Mouse (Mus musculus) spleen, postnatal 10 days (tissue): ENCODE results near the gene Tnfrsf8.

Experiments used
- DNase-seq, 2 experiments: peaks; one replicate each; pipeline ENCODE4 v3.0.0; 2021 to 2022; ENCODE audit warnings: low spot score in 2 of 2

Gene Tnfrsf8

GRCm38 (mm10) chr4:145267631-145268110 lies 47.3 kb downstream of the Tnfrsf8 start:
- no peak for DNase-seq

DNA sequence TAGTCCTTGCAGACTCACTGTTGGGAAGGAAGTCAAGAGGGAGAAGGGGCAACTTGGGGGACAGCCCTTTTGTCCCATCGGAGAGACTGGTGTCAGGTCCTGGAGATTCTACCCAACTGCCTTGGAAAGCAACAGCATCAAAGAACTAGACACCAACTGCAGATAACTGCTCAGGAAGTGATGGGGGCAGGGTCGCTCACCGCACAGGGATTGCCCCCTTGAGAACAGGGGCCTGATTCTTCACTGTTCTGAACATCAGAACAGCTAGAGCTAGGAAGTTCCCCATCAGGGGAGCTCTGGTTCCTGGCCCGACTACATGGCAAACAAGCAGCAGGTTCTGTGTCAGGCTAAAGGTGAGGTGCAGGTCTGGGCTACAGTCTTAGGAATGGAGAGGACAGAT lies 48.5 kb downstream of the Tnfrsf8 start:
- no peak for DNase-seq

GRCm38 (mm10) chr4:145264761-145265160 lies 50.2 kb downstream of the Tnfrsf8 start:
- DNase-seq = no peak

DNA sequence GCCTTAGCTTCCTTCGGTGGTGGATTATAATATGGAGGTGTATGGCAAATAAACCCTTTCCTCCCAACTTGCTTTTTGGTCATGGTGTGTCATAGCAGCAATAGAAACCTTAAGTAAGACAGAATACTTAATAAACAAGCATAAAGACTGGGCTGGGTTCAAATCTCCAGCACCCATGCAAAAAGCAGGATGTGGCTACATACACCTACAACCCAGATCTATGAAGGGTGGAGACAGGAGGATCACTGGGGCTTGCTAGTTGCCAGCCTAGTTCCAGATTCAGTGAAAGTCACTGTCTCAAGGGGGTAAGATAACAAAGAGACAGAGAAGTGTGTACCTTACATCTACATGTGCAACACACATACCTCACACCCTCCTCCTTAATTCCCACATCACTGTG lies 51.4 kb downstream of the Tnfrsf8 start:
- no peak for DNase-seq

DNA sequence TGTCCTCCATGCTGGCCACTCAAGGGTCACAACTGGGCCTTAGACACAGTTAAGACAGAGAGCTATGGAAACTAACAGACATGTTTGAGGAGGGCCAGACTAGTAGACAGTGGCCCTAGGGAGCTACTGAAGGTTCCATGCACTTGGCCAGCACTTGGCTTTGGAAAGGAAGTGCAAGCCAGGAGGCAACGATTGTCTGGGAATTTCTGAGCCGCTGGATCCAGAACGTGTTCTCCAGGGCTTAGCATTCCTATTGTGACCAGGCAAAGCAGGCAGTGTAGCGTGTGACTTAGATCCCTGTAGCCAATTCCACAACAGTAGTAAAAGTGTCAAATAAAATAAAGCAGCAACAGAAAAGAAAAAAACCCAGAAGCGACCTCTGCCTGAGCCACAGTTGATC lies 54.2 kb downstream of the Tnfrsf8 start:
- DNase-seq = no peak

GRCm38 (mm10) chr4:145257751-145258434 lies 57.1 kb downstream of the Tnfrsf8 start:
- DNase-seq = no peak

DNA sequence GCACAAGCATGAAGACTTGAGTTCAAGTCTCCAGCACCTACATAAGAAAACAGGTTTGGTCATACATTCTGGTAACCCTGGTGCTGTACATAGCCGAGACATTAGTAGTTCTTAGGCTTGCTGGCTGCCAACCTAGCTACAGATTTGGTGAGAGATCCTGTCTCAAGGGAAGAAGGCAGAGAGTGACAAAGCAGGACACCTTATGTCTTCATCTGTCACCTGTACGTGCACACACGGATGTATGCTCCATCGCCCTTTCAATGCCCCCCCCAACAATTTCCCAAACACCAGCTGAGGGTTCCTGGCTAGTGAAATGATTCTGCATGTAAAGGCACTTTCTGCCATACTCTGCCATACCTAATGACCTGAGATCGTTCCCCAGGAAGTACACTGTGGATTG lies 58.8 kb downstream of the Tnfrsf8 start:
- no peak for DNase-seq

DNA sequence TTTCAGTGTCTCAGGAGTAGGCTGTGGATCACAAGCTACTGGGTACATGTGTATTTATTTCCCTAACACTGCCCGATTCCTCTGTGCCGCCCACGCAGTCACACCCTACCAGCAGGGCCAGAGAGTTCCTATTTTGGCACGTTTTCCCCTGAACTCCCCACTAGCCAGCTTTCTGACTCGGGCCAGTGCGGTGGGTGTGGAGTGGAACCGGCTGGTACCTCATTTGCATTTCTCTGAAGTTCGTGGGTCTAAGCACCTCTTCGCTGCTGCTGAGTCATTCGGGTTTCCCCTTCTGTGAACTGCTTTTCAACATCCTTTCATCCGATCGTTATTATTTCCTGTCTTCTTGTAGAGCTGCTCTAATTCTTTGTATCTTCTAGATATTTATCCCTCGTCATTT lies 60.5 kb downstream of the Tnfrsf8 start:
- DNase-seq = peak in 1 of 2 experiments; percentile 53

DNA sequence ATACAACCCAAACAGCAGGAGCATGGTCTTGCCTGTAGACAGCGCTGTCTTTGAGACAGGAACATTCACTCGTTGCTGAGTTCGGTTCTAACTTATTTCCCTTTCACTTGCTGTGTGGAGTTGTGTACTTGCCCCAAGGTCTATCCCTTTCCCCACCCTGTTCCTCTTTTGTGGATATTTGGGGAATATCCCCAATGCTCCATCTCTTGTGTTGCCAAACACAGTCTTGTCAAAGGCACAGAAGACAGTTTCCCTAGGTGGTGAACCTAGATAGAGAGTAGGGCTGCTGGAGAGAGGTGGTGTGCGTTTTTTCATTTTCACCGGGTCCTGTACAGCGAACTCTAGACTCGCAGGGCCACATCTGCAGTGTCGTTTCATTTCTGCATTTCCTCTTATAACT lies 62.4 kb downstream of the Tnfrsf8 start:
- no peak for DNase-seq

DNA sequence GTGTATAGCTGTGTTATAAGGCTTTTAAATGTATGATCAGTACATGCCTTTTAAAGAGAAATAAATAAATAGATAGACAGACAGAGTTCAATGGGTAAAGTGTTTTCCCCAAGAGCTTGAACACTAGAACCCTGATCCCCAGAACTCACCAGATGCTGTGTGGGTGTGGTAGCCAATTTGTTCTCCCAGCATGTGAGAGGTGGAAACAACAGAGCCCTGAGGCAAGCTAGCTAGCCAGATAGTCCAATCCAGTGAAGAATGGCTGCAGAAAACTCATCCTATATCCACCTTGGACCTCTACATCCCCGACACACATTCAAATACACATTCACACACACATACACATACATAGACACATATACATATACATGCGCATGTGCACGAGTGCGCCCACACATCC lies 63.4 kb downstream of the Tnfrsf8 start:
- DNase-seq = no peak

- no peak for DNase-seq
Measured at GRCm38 (mm10) chr4:145250002-145250401, 65.0 kb downstream of the Tnfrsf8 start.

GRCm38 (mm10) chr4:145247556-145247955 lies 67.4 kb downstream of the Tnfrsf8 start:
- DNase-seq = no peak

DNA sequence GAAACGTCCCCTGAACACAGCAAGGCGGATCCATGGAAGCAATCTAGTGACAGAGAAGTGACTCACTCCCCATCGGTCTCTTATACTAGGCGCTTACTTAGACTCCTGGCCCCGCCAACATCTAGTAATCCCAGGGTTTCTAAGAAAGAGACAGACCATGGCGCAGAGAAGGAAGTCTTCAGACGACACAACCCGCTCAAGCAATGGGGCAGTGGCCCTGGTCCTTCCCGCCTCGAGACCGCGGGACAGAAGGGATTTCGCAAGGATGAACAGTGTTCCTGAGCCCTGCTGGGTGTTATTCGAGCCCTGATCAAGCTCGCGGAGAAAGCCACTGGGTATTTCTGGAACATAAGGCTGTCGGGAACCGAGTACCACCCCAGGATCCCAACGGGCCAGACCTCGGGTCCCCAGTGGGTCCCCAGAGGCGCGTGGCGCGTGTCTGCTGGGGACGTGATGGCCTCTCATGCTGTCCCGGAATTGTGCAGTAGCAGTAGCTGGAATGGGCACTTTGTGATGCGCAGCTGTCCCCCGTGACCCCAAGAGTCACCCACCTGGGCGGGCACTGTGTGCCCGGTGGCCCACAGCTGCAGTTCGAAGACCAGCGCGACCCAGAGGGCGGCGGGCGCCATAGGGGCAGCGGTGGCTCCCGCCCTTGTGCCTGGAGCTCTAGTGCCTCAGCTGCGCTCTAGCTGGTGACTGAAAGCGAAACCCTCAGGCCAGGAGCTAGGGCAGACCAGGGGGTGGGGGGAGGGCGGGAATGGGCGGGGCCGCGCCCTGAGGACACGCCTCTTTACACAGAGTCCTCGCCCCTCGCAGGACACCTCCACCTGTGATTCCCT lies 68.6 kb downstream of the Tnfrsf8 start, which contains the start of gene Tnfrsf1b:
Gene Tnfrsf1b (minus strand): TSS at position 698 of the 839 bp plus-strand sequence.
- DNase-seq = peak; percentile 40 to 66

- DNase-seq = no peak
Measured at GRCm38 (mm10) chr4:145245581-145245980, 69.4 kb downstream of the Tnfrsf8 start.

DNA sequence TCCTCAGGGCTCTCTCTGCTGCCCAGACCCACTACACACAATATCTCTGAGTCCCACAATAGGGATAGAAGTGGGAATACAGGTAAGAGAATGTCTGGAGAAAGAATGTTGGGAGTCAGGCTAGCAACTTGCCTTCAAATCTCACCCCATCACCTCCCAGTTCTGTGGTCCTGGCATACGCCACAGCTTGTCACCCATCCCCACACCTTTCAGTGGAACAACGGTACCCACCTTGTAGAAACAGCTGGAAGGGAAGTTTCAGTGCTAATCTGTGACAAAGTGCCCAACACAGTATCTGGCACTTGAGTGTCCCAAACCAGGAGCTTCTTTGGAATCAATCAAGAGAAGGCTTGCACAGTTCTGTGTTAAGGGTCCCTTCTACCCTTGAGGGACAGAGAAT lies 70.3 kb downstream of the Tnfrsf8 start:
- DNase-seq = no peak

DNA sequence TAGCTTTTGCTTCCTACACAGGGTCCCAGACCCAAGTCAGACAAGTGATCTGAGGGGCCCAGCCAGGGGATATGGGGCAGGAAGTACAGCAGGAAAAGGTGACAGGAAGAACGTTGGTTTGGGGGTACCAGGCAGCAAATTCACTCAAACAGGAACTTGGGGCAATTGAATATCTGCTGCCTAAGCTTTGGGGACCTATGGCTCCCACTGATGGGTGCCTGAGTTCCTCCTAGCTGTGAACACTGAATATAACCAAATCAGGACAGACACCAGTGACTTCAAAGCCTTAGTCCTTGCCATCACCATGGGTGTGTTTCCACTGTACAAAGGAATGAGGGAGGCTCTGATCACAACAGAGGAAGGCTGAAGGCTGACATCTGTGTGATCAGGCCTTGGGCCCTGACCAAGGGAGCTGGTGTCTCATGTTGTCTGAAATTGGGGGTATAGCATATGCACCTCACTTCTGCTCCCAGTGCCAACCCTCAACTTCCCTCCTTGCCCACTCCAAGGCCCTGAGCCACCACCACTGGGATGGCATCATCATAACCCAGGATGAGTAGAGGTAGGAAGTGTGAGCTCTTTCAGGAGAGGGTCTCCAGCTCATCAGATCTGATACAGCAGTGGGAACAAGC lies 72.1 kb downstream of the Tnfrsf8 start:
- DNase-seq = no peak

- peak in 1 of 2 experiments; percentile 43 for DNase-seq
Measured at GRCm38 (mm10) chr4:145240723-145241231, 74.2 kb downstream of the Tnfrsf8 start.

- DNase-seq = peak in 1 of 2 experiments; percentile 32
Measured at GRCm38 (mm10) chr4:145239049-145239830, 75.7 kb downstream of the Tnfrsf8 start.

DNA sequence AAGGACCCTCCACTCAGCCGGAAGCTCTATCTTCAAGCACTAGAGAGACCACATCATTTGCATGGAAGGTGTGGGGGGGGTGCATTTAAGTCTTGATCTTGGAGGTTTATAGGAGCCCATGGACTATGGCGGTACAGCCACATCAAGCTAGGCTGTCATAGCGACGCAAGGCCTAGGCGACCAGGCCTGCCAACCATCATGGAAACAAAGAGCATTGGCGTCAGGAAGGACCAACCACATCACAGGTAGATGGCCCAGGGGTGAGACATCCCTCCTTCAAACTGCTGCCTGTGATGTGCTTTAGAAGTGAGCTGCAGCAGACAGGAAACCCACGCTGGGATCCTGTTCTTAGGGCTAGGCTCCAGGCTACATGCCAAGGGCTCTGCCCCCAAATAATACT lies 78.9 kb downstream of the Tnfrsf8 start:
- no peak for DNase-seq

- no peak for DNase-seq
Measured at GRCm38 (mm10) chr4:145233487-145234228, 81.3 kb downstream of the Tnfrsf8 start.

GRCm38 (mm10) chr4:145231732-145232131 lies 83.2 kb downstream of the Tnfrsf8 start:
- no peak for DNase-seq
